Mouse (Mus musculus) myocyte (in vitro differentiated cells): Measurements from ENCODE around the gene Eva1c.

ENCODE experiments used
- E2F4 ChIP-seq: IDR thresholded peaks from one replicate; pipeline ENCODE4 v1.6.1; 2011; ENCODE audit warnings: mild to moderate bottlenecking, control low read depth, moderate library complexity; ENCODE audit not compliant: insufficient read depth
- MAX ChIP-seq: IDR thresholded peaks from one replicate; pipeline ENCODE4 v1.6.1; 2011; ENCODE audit warnings: low read depth, mild to moderate bottlenecking, control low read depth
- MYOD1 ChIP-seq, 3 experiments: IDR thresholded peaks; one replicate each; pipeline ENCODE4 v1.6.1; 2011; ENCODE audit warnings: control low read depth in 2 of 3, low read depth in 2 of 3, mild to moderate bottlenecking in 2 of 3, moderate library complexity in 1 of 3; ENCODE audit not compliant: insufficient read length in 2 of 3, control insufficient read depth in 1 of 3
- POLR2A ChIP-seq: IDR thresholded peaks from one replicate; pipeline ENCODE4 v1.6.1; 2011; ENCODE audit warnings: low read depth, mild to moderate bottlenecking, control low read depth, moderate library complexity; ENCODE audit not compliant: insufficient read length
- POLR2AphosphoS2 ChIP-seq: IDR thresholded peaks from one replicate; pipeline ENCODE4 v1.6.1; 2011; ENCODE audit warnings: low read depth, control low read depth; ENCODE audit not compliant: insufficient read length
- REST ChIP-seq: IDR thresholded peaks from one replicate; pipeline ENCODE4 v1.6.1; 2011; ENCODE audit warnings: mild to moderate bottlenecking, control low read depth, moderate library complexity; ENCODE audit not compliant: insufficient read depth, insufficient read length
- SRF ChIP-seq: IDR thresholded peaks from one replicate; pipeline ENCODE4 v1.6.1; 2011; ENCODE audit warnings: low read depth; ENCODE audit not compliant: control insufficient read depth, insufficient read length
- TCF12 ChIP-seq: IDR thresholded peaks from one replicate; pipeline ENCODE4 v1.6.1; 2011; ENCODE audit warnings: mild to moderate bottlenecking, control low read depth; ENCODE audit not compliant: poor library complexity, insufficient read depth, severe bottlenecking
- USF1 ChIP-seq: IDR thresholded peaks from one replicate; pipeline ENCODE4 v1.6.1; 2011; ENCODE audit warnings: low read depth, mild to moderate bottlenecking, control low read depth, moderate library complexity

DNA sequence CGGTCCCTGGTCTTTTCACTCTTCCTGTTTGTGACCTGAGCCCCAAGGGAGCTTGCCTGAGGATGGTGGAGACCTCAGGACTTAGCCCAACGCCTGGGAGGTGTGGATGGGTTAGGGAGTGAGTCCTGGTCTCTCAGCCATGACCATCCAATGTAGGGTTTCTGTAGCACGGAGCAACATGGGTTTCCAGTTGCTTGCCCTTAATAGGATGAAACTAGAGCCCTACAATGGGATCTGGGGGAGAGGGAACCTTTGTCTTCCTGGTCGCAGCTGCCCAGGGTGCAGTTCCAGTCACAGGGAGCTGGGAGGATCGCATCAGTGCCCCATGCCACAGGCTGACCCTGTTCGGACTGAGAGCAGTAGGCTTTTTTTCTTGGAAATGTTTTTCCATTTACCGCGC, 90.6 kb downstream of the Eva1c start:
- TF ChIP-seq USF1 = no peak
- no peak for TF ChIP-seq SRF
- TF ChIP-seq POLR2A = no peak
- no peak for TF ChIP-seq E2F4
- no peak for TF ChIP-seq POLR2AphosphoS2
- no peak for TF ChIP-seq REST
- no peak for TF ChIP-seq TCF12
- TF ChIP-seq MAX = no peak
- TF ChIP-seq MYOD1 (IDR thresholded peaks at IDR 0.05; ENCODE audit: control insufficient read depth in 1 of 3, insufficient read length in 2 of 3, low read depth in 2 of 3) = no peak
